Mouse (Mus musculus) intestine, postnatal 0 days (tissue): ENCODE measurements around the gene Pth2. TPM values are rescaled to one million over a fixed set of nuclear protein-coding genes. Genes with fewer than 3 reads are reported as not detected.

Source experiments
- ATAC-seq: fragments of 200-750 bp; cut with Nextera tagmentation; 2 replicates; pipeline ENCODE4 v1.8.0; 2017; ENCODE audit warnings: mild to moderate bottlenecking, moderate TSS enrichment, moderate library complexity
- H3K27ac ChIP-seq: fragments of 300-500 bp; sonication (generic); 2 replicates; pipeline ENCODE4 v1.5.1; 2014; ENCODE audit warnings: mild to moderate bottlenecking, low read depth, low read length, moderate library complexity
- H3K27me3 ChIP-seq: fragments of 300-500 bp; sonication (generic); replicated peaks from 2 replicates; pipeline ENCODE4 v1.6.1; 2014; ENCODE audit warnings: low read length, mixed read lengths; ENCODE audit not compliant: control insufficient read depth, insufficient read depth
- H3K36me3 ChIP-seq: fragments of 300-500 bp; sonication (generic); 2 replicates; pipeline ENCODE4 v1.6.1; 2014; ENCODE audit warnings: mild to moderate bottlenecking, moderate library complexity; ENCODE audit not compliant: control insufficient read depth, insufficient read depth
- H3K4me1 ChIP-seq: fragments of 300-500 bp; sonication (generic); replicated peaks from 2 replicates; pipeline ENCODE4 v1.6.1; 2014; ENCODE audit warnings: antibody characterized with exemption, low read length, mixed read lengths; ENCODE audit not compliant: control insufficient read depth, insufficient read depth
- H3K4me2 ChIP-seq: fragments of 300-500 bp; sonication (generic); replicated peaks from 2 replicates; pipeline ENCODE4 v1.6.1; 2014; ENCODE audit warnings: low read depth, mild to moderate bottlenecking, moderate library complexity
- H3K4me3 ChIP-seq: fragments of 300-500 bp; sonication (generic); 2 replicates; pipeline ENCODE4 v1.5.1; 2014; ENCODE audit warnings: low read depth, low read length
- H3K9ac ChIP-seq: fragments of 300-500 bp; sonication (generic); 2 replicates; pipeline ENCODE4 v1.6.1; 2014; ENCODE audit warnings: mild to moderate bottlenecking, low read depth, low read length
- H3K9me3 ChIP-seq: fragments of 300-500 bp; sonication (generic); 2 replicates; pipeline ENCODE4 v1.6.1; 2016; ENCODE audit warnings: mixed run types; ENCODE audit not compliant: control insufficient read depth
- CTCF ChIP-seq: sonication (generic); IDR thresholded peaks from 2 replicates; pipeline ENCODE4 v1.5.1; 2016; ENCODE audit warnings: low read depth, mild to moderate bottlenecking, control low read depth, antibody characterized with exemption, moderate library complexity
- WGBS: fragments of 180-500 bp; shearing (Covaris S2); extraction: QIAGEN DNeasy Blood & Tissue Kit; methylation state at CpG from one replicate; pipeline ENCODE4 v1.1.7; 2014; 5-methylcytosine and 5-hydroxymethylcytosine counted together
- polyA plus RNA-seq: library from polyadenylated mRNA; unstranded; fragments of >200 nt; fragmentation: Nextera tagmentation; extraction: Ambion mirVana; gene quantifications from 2 replicates; pipeline ENCODE4 v1.2.1, GENCODE M21; 2015

The Pth2 gene
- polyA plus RNA-seq, 1 experiment from 2014 or later = not detected

DNA sequence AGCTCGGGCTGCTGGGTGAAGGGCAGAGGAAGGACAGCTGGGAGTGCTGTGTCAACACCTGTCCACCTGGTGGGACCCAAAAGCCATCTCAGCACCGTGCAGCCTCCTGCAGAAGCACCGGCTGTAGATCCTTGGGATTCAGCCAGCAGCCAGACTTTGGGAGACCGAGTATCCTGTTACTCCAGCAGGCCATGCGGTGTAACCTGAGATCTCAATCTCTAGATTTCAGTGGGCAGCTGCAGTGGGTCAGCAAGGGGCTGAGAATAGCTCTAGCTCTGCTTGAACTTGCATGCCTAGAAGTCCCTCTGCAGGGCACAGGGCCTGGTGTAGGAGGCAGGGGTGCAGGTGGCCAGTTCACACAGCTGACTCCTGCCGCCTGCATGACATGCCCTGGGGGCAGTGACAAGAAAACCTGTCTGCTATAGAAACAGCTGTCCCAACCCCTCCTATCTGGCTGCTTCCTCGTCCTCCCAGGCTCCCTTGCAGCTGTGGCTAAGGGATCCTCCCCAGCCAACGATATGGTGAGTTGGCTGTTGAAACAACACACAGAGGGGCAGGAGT lies 11.1 kb downstream of the Pth2 start:
- Histone ChIP-seq H3K4me2 (no peak overlapping the region), H3K4me1 (no peaks in the 10 kb centered on the region), H3K27ac (no peak overlapping the region), H3K36me3 (no peaks in the 10 kb centered on the region), H3K9me3 (no peaks in the 10 kb centered on the region), H3K9ac (no peak overlapping the region), H3K4me3 (no peak overlapping the region), H3K27me3 (peaks cover 21% of the 10 kb centered on the region; the same call in 1 of the 2 replicates)
- WGBS = 15% methylated on average over 8 of the region's 8 CpGs
- no peak for ATAC-seq
- no peak for TF ChIP-seq CTCF

GRCm38 (mm10) chr7:45192585-45193310 lies 12.0 kb downstream of the Pth2 start:
- Histone ChIP-seq H3K27ac (no peak overlapping the region), H3K4me2 (no peak overlapping the region), H3K4me1 (no peaks in the 10 kb centered on the region), H3K9ac (no peak overlapping the region), H3K27me3 (peaks cover 21% of the 10 kb centered on the region; the same call in 1 of the 2 replicates), H3K4me3 (no peak overlapping the region), H3K36me3 (no peaks in the 10 kb centered on the region), H3K9me3 (no peaks in the 10 kb centered on the region)
- ATAC-seq = no peak
- no peak for TF ChIP-seq CTCF
- WGBS = 87% methylated on average over 7 of the region's 7 CpGs

DNA sequence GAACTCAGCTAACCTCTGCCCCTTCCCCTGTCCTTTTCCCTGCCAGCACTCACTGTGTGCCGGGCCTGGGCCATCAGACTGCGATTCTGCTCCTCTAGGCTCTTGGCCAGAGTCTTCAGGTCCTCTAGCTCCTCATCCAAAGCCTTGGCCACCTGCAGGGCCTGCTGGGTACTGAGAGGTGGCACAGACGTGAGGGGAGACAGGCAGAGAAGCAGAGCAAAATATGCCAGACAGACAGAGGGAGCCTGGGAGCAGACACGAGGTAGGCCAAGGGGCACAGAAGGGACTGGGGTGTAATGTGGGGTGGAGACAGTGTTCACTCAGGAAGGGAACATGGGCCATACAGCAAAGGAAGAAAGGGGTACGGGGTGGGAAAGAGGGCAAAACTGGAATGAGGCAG lies 12.6 kb downstream of the Pth2 start:
- Histone ChIP-seq H3K27me3 (peaks cover 22% of the 10 kb centered on the region; the same call in 1 of the 2 replicates), H3K4me2 (no peak overlapping the region), H3K36me3 (no peaks in the 10 kb centered on the region), H3K27ac (no peak overlapping the region), H3K4me1 (no peaks in the 10 kb centered on the region), H3K4me3 (no peak overlapping the region), H3K9ac (no peak overlapping the region), H3K9me3 (no peaks in the 10 kb centered on the region)
- ATAC-seq = no peak
- TF ChIP-seq CTCF = peak; percentile 30; the same call in 1 of the 2 replicates
- 76% methylated on average over 5 of the region's 5 CpGs for WGBS

DNA sequence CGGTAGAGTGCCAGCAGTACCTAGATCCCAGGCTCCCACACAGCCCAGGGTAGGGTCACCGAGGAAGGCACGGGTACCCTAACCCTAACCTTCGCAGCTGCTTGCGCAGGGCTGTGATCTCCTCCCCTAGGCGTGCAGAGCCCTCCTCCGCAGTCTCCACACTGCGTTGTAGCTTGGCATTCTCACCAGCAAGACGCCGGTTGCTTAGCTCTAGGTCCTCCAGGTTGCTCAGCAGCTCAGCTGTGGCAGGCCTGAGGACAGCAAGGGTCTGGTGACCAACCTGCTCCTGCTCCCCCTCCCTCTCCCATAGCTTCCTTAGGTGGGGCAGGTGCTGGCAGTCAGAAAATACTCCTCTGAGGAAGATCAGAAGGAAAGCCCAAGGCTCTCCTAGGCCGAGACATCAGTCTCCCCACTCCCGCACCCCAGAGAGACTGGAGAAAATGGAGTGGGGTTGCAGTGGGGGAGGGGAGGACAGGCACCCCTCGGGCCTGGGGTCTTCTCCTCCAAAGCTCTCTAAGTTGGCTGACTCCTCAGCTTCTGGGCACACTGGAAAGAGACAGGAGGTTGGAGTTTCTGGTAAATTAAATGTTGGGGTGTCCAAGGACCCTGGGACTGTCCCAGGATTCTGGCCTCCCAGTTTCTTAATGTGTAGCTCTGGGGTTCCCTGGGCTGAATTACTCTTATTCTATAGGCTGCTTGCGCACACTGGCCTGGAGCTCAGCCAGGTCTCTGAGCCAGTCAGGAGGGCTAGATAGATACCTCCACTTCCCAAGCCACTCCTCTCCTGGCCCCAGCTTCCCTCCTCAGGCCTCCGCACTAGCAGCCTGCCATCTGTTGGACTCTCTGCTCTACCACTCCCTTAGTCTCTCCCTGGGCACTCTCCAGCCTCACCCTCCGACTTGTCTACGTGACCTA lies 13.3 kb downstream of the Pth2 start:
- WGBS = 69% methylated on average over 17 of the region's 17 CpGs
- Histone ChIP-seq H3K4me3 (no peak overlapping the region), H3K36me3 (no peaks in the 10 kb centered on the region), H3K4me1 (no peaks in the 10 kb centered on the region), H3K27ac (no peak overlapping the region), H3K9me3 (no peaks in the 10 kb centered on the region), H3K9ac (no peak overlapping the region), H3K27me3 (peaks cover 19% of the 10 kb centered on the region; the same call in 1 of the 2 replicates), H3K4me2 (no peak overlapping the region)
- ATAC-seq = no peak
- no peak for TF ChIP-seq CTCF

- Histone ChIP-seq H3K36me3 (no peaks in the 10 kb centered on the region), H3K4me3 (no peak overlapping the region), H3K4me1 (no peaks in the 10 kb centered on the region), H3K9me3 (no peaks in the 10 kb centered on the region), H3K27me3 (peaks cover 6% of the 10 kb centered on the region; the same call in 1 of the 2 replicates), H3K9ac (no peak overlapping the region), H3K27ac (no peak overlapping the region), H3K4me2 (no peak overlapping the region)
- no peak for TF ChIP-seq CTCF
- no peak for ATAC-seq
- WGBS = 71% methylated on average over 13 of the region's 13 CpGs
These were observed 14.8 kb downstream of the Pth2 start for GRCm38 (mm10) chr7:45195341-45196175.
